ENCODE assay signal across 27 mouse cellular contexts in genomic region chr16:70154587-70154986, GRCm38 (mm10).
A peak's percentile ranks its signal among the peaks of the same experiment; 100 is the strongest.
DNase-seq lines count a peak whose midpoint lies in the region; ATAC-seq and TF ChIP-seq lines count a peak whose summit lies in the region.
"Had no signal": no experiment of that assay in that cellular context is flagged by ENCODE, and none has a peak within 500 bp of the region (broad histone marks: within the 10 kb centered on the region; RNA-seq: fewer than 3 reads in every experiment).

No protein-coding gene starts in this region.

- H3K27me3 ChIP-seq in cerebellum, adult 2 months (ENCODE audit: control insufficient read depth, insufficient read depth, low read length) = no peaks in the 10 kb centered on the region
- H3K27me3 ChIP-seq in forebrain, postnatal 0 days (ENCODE audit: insufficient read depth, low read length) = no peaks in the 10 kb centered on the region
- no peaks in the 10 kb centered on the region for H3K27me3 ChIP-seq in forebrain, embryonic 11.5 days (ENCODE audit: control insufficient read depth, insufficient read depth, low read length)
- no peaks in the 10 kb centered on the region for H3K27me3 ChIP-seq in heart, adult 2 months (ENCODE audit: control insufficient read depth, insufficient read depth, low read length)
- H3K27me3 ChIP-seq: embryonic facial prominence, embryonic 15.5 days; heart, embryonic 12.5 days; intestine, embryonic 15.5 days; limb, embryonic 12.5 days; midbrain, embryonic 15.5 days; neural tube, embryonic 15.5 days had no signal

- intact Hi-C loops in heart, adult 2 months (cut with DNase I) = no loop called here

- peak; percentile 82 for ATAC-seq in forebrain, postnatal 0 days
- no peak for ATAC-seq in forebrain, embryonic 11.5 days (replicated peaks; ENCODE audit: low FRiP score)
- ATAC-seq: intestine, embryonic 15.5 days; liver, postnatal 0 days; lung, postnatal 0 days; midbrain, embryonic 15.5 days had no signal

- H3K4me2 ChIP-seq in forebrain, postnatal 0 days (ENCODE audit: low read depth) = no peak overlapping the region
- no peak overlapping the region for H3K4me2 ChIP-seq in forebrain, embryonic 11.5 days (ENCODE audit: low read depth, low read length, severe bottlenecking)
- H3K4me2 ChIP-seq: embryonic facial prominence, embryonic 15.5 days; heart, embryonic 12.5 days; intestine, embryonic 15.5 days; limb, embryonic 12.5 days; liver, embryonic 11.5 days; midbrain, embryonic 15.5 days; neural tube, embryonic 15.5 days had no signal

- H3K36me3 ChIP-seq in forebrain, postnatal 0 days (ENCODE audit: insufficient read depth) = no peaks in the 10 kb centered on the region
- H3K36me3 ChIP-seq in forebrain, embryonic 11.5 days (ENCODE audit: control insufficient read depth, insufficient read depth, low read length) = no peaks in the 10 kb centered on the region
- H3K36me3 ChIP-seq in heart, adult 2 months (ENCODE audit: control insufficient read depth, insufficient read depth, low read length) = no peaks in the 10 kb centered on the region
- H3K36me3 ChIP-seq: embryonic facial prominence, embryonic 15.5 days; heart, embryonic 12.5 days; hindbrain, embryonic 10.5 days; intestine, embryonic 15.5 days; limb, embryonic 12.5 days; midbrain, embryonic 15.5 days; neural tube, embryonic 15.5 days had no signal

- no peak for TF ChIP-seq CTCF in cerebellum, adult 2 months (IDR thresholded peaks at IDR 0.05; ENCODE audit: borderline replicate concordance, insufficient read depth, low read depth, low read length)
- no peak for TF ChIP-seq CTCF in forebrain, postnatal 0 days (IDR thresholded peaks at IDR 0.05; ENCODE audit: low read depth)
- TF ChIP-seq CTCF in heart, adult 2 months (IDR thresholded peaks at IDR 0.05) = no peak

- no peak overlapping the region for H3K27ac ChIP-seq in cerebellum, adult 2 months (ENCODE audit: insufficient read depth, low read length)
- no peak overlapping the region for H3K27ac ChIP-seq in forebrain, postnatal 0 days (ENCODE audit: low read depth, low read length)
- no peak overlapping the region for H3K27ac ChIP-seq in forebrain, embryonic 11.5 days (ENCODE audit: low read depth, low read length)
- H3K27ac ChIP-seq in heart, adult 2 months = no peak overlapping the region
- H3K27ac ChIP-seq: embryonic facial prominence, embryonic 15.5 days; hindbrain, embryonic 10.5 days; intestine, embryonic 15.5 days; limb, embryonic 12.5 days; macrophage; midbrain, embryonic 15.5 days; neural tube, embryonic 15.5 days had no signal

- H3K4me1 ChIP-seq in cerebellum, adult 2 months (ENCODE audit: control insufficient read depth, insufficient read depth, low read length) = no peaks in the 10 kb centered on the region
- no peaks in the 10 kb centered on the region for H3K4me1 ChIP-seq in forebrain, postnatal 0 days (ENCODE audit: insufficient read depth)
- H3K4me1 ChIP-seq in forebrain, embryonic 11.5 days (replicated peaks; ENCODE audit: control insufficient read depth, insufficient read depth, low read length) = no peaks in the 10 kb centered on the region
- no peaks in the 10 kb centered on the region for H3K4me1 ChIP-seq in heart, adult 2 months (ENCODE audit: control insufficient read depth, insufficient read depth, low read length)
- H3K4me1 ChIP-seq: embryonic facial prominence, embryonic 15.5 days; heart, embryonic 12.5 days; hindbrain, embryonic 10.5 days; intestine, embryonic 15.5 days; limb, embryonic 12.5 days; midbrain, embryonic 15.5 days; neural tube, embryonic 15.5 days had no signal

- no peak for TF ChIP-seq EP300 in heart, adult 2 months (IDR thresholded peaks at IDR 0.05; ENCODE audit: insufficient read depth, low read depth, low read length)

- H3K4me3 ChIP-seq in cerebellum, adult 2 months (replicated peaks; ENCODE audit: insufficient read depth, low read depth, low read length) = no peak overlapping the region
- no peak overlapping the region for H3K4me3 ChIP-seq in forebrain, postnatal 0 days (ENCODE audit: low read depth, low read length)
- H3K4me3 ChIP-seq in forebrain, embryonic 11.5 days (ENCODE audit: low read depth, low read length) = no peak overlapping the region
- no peak overlapping the region for H3K4me3 ChIP-seq in heart, adult 2 months
- H3K4me3 ChIP-seq: embryonic facial prominence, embryonic 15.5 days; heart, embryonic 12.5 days; hindbrain, embryonic 10.5 days; intestine, embryonic 15.5 days; limb, embryonic 12.5 days; midbrain, embryonic 15.5 days; neural tube, embryonic 15.5 days had no signal

- no peaks in the 10 kb centered on the region for H3K79me2 ChIP-seq in heart, adult 2 months (replicated peaks; ENCODE audit: control insufficient read depth, insufficient read depth, low read length)

- H3K9me3 ChIP-seq in forebrain, postnatal 0 days (ENCODE audit: low read length) = no peaks in the 10 kb centered on the region
- no peaks in the 10 kb centered on the region for H3K9me3 ChIP-seq in forebrain, embryonic 11.5 days (ENCODE audit: control insufficient read depth, low read length)
- H3K9me3 ChIP-seq: embryonic facial prominence, embryonic 15.5 days; heart, embryonic 12.5 days; hindbrain, embryonic 10.5 days; intestine, embryonic 15.5 days; limb, embryonic 12.5 days; midbrain, embryonic 15.5 days; neural tube, embryonic 15.5 days had no signal

- no peak overlapping the region for H3K9ac ChIP-seq in forebrain, postnatal 0 days
- H3K9ac ChIP-seq in forebrain, embryonic 11.5 days (ENCODE audit: low read length) = no peak overlapping the region
- H3K9ac ChIP-seq in heart, adult 2 months (ENCODE audit: low read depth, low read length) = no peak overlapping the region
- H3K9ac ChIP-seq: embryonic facial prominence, embryonic 15.5 days; heart, embryonic 12.5 days; intestine, embryonic 15.5 days; limb, embryonic 12.5 days; liver, postnatal 0 days; midbrain, embryonic 15.5 days; neural tube, embryonic 15.5 days had no signal

- 10% methylated on average over 7 of the region's 7 CpGs for WGBS in cerebellum, adult 2 months
- 77% methylated on average over 7 of the region's 7 CpGs for WGBS in forebrain, postnatal 0 days
- WGBS in forebrain, embryonic 11.5 days = 92% methylated on average over 7 of the region's 7 CpGs
- 58% methylated on average over 7 of the region's 7 CpGs for WGBS in heart, adult 2 months

- DNase-seq in cerebellum, adult 2 months = peak; percentile 33 to 69
- no peak for DNase-seq in cerebellum, adult 11 months
- peak; percentile 58 for DNase-seq in forebrain, postnatal 0 days
- DNase-seq in forebrain, embryonic 11.5 days (ENCODE audit: low spot score) = no peak
- peak; percentile 2 for DNase-seq in right cerebral cortex, postnatal 4 days
- DNase-seq in right cerebral cortex, postnatal 14 days = no peak
- no peak for DNase-seq in heart, adult 2 months
- DNase-seq: adrenal gland, postnatal 10 days; gastrocnemius, postnatal 10 days; heart, adult 11 months; heart, postnatal 10 days; kidney, adult 8-10 months; kidney, postnatal 10 days; liver, postnatal 0 days; right cerebral cortex, adult 18-20 months; thymus, adult 18-20 months; thymus, postnatal 4 days had no signal

- TF ChIP-seq POLR2A in cerebellum, adult 2 months (IDR thresholded peaks at IDR 0.05; ENCODE audit: borderline replicate concordance, insufficient read depth, low read length) = no peak
- TF ChIP-seq POLR2A in heart, adult 2 months (IDR thresholded peaks at IDR 0.05; ENCODE audit: insufficient read depth, low read depth, low read length) = no peak

Comparison
In these comparisons a context has a peak if more than half of its experiments do, and no peak if none do; other contexts are left out.
1. DNase-seq: peak in cerebellum, adult 2 months (2 of 2), forebrain, postnatal 0 days (single experiment) and right cerebral cortex, postnatal 4 days (single experiment); none in cerebellum, adult 11 months (single experiment), forebrain, embryonic 11.5 days (single experiment), right cerebral cortex, postnatal 14 days (single experiment) and heart, adult 2 months (0 of 2).